Mouse (Mus musculus) right cerebral cortex, postnatal 25 days (tissue): ENCODE results near the gene Psg18.
"Not testable (repeated sequence)": the region's sequence is repeated elsewhere in the genome, so short reads cannot be mapped to it uniquely, and the experiment has no call there.

Experiments
- DNase-seq: peaks from one replicate; pipeline ENCODE4 v3.0.0; 2022

Psg18 gene

GRCm38 (mm10) chr7:18354909-18355308, at the start of gene Psg18:
TSS of gene Psg18 (minus strand) at chr7:18355009.
- not testable (repeated sequence) for DNase-seq

- no peak for DNase-seq
These were observed 48.6 kb upstream of the Psg18 start for GRCm38 (mm10) chr7:18403407-18403806.

- no peak for DNase-seq
These were observed 47.9 kb upstream of the Psg18 start for GRCm38 (mm10) chr7:18402527-18403237.

- not testable (repeated sequence) for DNase-seq
These were observed 36.7 kb upstream of the Psg18 start for GRCm38 (mm10) chr7:18391483-18391882.

- DNase-seq: no peak
These were observed 23.5 kb upstream of the Psg18 start for GRCm38 (mm10) chr7:18378295-18378694.

- not testable (repeated sequence) for DNase-seq
These were observed 19.4 kb downstream of the Psg18 start for GRCm38 (mm10) chr7:18335411-18335810.
